Mouse (Mus musculus): ENCODE measurements around the gene Slc25a54. TPM values are rescaled to one million over a fixed set of nuclear protein-coding genes. Genes with fewer than 3 reads are reported as not detected.

The Slc25a54 gene
- total RNA-seq (2017), result not detected in 2 replicates

DNA sequence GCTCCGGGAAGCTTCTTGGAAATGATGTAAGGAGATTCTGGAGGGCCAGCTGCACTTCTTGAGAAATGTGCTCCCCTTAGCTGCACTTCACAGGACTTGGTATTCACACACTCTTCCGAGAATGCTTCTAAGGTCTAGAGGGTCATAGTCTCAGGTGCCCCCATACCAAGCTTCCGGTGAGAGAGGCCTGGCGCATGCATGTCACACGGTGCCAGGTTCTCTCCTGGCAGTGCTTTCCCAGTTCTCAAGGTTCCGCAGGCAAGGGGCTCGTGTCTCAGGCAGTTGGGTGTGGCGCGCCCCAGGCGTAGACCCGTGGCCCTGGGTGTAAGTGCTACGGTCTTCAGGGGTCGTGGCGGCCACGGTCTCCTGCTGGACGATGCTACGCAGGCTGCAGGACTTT, at the start of gene Slc25a54:
Slc25a54 (plus strand) TSS at position 301 of the 400 bp plus-strand sequence.
- no peak for ATAC-seq (replicated peaks in 1 of 2; ENCODE audit: insufficient read depth in 1 of 2, low FRiP score in 2 of 2, low TSS enrichment in 1 of 2, low read depth in 1 of 2, poor library complexity in 2 of 2, severe bottlenecking in 2 of 2)

DNA sequence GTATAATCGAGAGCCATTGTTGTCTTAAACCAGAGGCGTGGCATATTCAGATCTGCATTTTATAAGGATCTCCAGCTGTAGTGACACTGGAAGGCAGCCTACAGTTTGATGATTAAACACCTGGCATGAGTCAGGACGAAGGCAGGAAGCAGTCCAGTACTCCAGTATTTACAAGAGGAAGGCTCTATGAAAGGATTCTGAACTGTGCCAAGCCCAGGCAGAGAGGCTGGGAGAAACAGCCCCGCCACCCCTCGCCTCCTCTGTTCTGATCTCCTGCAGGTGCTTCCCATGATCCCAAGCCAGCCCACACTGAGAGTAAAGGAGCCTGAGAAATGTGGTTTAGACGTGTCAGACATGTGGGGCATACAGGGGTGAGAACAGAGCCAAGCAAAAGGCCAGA, 49.5 kb upstream of the Slc25a54 start:
- peak; percentile 6 to 19; a peak in 1 of 4 replicates for ATAC-seq (replicated peaks in 1 of 2; ENCODE audit: insufficient read depth in 1 of 2, low FRiP score in 2 of 2, low TSS enrichment in 1 of 2, low read depth in 1 of 2, poor library complexity in 2 of 2, severe bottlenecking in 2 of 2)

DNA sequence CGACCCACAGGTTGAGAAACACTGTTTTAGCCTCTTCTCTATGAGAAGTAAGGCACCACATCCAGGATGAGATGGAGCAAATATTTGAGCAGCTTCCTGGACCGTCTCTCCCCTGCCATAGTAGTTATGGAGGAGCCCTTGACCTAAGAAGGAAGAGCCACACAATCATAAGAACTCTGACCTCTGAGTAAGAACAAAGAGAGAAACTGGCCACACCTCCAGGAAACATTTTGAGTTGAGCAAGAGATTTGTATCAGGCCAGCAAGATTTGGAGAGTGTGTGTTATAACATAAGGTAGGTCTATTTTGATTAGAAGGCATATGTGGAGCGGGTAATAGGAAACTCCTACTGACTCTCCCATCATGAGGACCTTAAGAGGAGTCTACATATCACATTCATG, 48.6 kb upstream of the Slc25a54 start:
- ATAC-seq (replicated peaks in 1 of 2; ENCODE audit: insufficient read depth in 1 of 2, low FRiP score in 2 of 2, low TSS enrichment in 1 of 2, low read depth in 1 of 2, poor library complexity in 2 of 2, severe bottlenecking in 2 of 2), result no peak

DNA sequence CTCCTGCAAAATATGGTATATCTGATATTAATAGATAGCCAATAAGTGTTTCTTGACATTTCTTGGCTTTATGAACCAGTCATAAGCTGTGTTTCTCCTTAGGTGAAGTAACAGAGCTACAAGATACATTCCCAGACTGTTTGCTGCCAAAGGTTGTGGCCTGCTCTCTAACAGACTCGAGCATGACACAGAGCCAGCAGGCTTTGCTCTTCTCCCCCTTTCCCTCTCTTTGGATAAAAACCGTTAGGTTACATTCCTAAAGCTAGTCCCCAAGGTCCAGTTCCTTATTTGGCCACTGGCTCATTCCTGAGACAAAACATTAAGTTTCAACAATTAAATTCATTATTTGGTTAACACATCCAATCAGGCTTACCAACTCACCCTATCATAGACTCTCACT, 48.0 kb upstream of the Slc25a54 start:
- no peak for ATAC-seq (replicated peaks in 1 of 2; ENCODE audit: insufficient read depth in 1 of 2, low FRiP score in 2 of 2, low TSS enrichment in 1 of 2, low read depth in 1 of 2, poor library complexity in 2 of 2, severe bottlenecking in 2 of 2)

DNA sequence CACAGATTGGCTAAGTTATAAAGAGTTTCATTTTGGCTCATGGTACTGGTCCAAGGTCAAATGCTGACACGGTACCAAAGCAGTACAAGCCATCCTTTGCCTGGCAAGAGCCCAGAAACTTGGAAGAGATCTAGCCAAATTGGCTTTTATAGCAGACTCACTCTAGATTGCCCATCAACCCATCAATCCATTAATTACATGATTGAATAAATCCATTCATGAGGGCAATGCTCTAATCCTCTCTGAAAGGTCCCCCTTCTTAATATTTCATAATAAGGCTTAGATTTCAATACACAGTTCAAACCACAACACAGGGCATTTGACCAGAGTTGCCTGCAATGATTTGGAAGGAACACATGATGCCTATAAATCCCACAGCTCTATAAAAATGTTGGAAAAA, 45.9 kb upstream of the Slc25a54 start:
- no peak for ATAC-seq (replicated peaks in 1 of 2; ENCODE audit: insufficient read depth in 1 of 2, low FRiP score in 2 of 2, low TSS enrichment in 1 of 2, low read depth in 1 of 2, poor library complexity in 2 of 2, severe bottlenecking in 2 of 2)

DNA sequence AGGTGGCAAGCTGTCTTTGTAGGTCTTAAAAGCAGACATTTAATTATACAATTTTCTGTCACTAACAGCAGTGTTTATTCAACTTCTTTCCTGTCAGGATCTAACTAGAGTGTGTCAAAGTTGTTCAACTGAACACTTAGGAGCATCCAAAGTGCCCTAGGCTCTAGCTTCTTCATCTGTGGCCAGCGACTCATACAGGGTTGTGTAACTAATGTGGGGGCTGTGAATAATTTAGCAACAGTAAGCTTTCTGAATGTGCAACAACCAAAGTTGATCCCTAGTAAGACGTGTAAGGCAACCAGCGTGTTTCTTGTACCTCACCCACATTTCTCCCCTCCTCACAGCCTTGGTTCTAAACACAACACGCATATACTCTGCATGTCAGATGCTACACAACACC, 39.4 kb upstream of the Slc25a54 start:
- no peak for ATAC-seq (replicated peaks in 1 of 2; ENCODE audit: insufficient read depth in 1 of 2, low FRiP score in 2 of 2, low TSS enrichment in 1 of 2, low read depth in 1 of 2, poor library complexity in 2 of 2, severe bottlenecking in 2 of 2)

DNA sequence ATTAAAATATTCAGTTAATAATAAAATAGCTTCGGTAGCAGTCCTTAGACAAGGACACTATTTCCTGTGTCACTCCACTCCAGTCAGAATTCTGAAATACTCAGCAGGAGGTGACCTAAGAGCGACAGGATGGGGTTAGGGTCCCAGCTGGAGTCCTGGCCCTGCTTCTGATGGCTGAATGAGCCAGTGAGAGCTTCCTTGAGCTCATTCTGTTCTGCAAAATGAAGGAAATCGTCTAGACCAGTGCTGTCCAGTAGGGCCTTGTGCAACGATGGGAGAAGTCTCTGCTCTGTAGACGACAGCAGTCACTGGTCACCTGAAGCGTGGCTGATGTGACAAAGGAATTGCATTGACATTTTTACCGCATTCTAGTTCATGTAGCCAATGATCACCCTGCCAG, 36.9 kb upstream of the Slc25a54 start:
- ATAC-seq (replicated peaks in 1 of 2; ENCODE audit: insufficient read depth in 1 of 2, low FRiP score in 2 of 2, low TSS enrichment in 1 of 2, low read depth in 1 of 2, poor library complexity in 2 of 2, severe bottlenecking in 2 of 2), result no peak

DNA sequence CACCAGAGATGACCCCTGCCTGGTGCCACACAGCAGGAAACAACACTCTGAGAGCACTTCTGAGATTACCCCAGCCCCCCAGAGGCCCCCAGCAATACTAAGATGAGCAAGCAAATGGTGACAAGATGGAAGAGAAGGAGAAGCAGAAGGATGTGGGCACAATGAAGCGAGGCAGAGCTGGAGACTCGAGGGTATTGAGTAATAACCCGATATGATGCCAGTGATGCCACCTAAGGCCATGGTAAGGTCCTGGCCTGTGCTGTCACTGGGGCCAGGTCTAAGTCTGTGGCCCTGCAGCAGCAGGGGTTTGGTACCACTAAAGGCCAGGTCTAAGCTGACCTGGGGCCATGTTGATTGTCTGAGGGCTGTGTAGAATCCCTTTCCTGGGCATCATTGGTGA, 33.8 kb upstream of the Slc25a54 start:
- ATAC-seq (replicated peaks in 1 of 2; ENCODE audit: insufficient read depth in 1 of 2, low FRiP score in 2 of 2, low TSS enrichment in 1 of 2, low read depth in 1 of 2, poor library complexity in 2 of 2, severe bottlenecking in 2 of 2), result no peak

DNA sequence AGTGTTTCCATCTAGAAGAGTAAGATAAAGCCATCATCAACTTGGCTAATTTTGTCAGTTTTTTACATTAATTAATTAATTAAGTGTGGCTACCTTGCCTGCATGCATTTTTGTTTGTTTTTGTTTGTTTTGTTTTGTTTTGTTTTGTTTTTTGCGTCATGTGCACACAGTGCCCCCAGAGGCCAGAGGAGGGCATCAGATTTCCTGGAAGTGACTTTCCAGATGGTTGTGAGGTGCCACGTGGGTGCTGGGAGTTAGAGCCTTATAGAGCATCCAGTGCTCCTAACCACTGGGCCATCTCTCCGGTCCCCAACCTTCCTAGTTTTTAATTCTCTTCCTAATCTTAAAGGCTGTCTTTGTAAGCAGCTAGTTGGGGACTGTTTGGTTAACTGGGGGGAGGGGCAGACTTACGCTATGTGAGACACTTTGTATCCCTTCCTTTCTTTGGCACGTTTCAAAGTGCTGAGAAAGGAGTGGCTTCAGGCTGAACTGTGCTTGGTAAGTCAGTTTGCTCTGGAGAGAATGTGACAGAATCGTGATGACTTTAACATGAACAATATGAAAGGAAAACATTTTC, 32.5 kb upstream of the Slc25a54 start:
- ATAC-seq (replicated peaks in 1 of 2; ENCODE audit: insufficient read depth in 1 of 2, low FRiP score in 2 of 2, low TSS enrichment in 1 of 2, low read depth in 1 of 2, poor library complexity in 2 of 2, severe bottlenecking in 2 of 2), result no peak

DNA sequence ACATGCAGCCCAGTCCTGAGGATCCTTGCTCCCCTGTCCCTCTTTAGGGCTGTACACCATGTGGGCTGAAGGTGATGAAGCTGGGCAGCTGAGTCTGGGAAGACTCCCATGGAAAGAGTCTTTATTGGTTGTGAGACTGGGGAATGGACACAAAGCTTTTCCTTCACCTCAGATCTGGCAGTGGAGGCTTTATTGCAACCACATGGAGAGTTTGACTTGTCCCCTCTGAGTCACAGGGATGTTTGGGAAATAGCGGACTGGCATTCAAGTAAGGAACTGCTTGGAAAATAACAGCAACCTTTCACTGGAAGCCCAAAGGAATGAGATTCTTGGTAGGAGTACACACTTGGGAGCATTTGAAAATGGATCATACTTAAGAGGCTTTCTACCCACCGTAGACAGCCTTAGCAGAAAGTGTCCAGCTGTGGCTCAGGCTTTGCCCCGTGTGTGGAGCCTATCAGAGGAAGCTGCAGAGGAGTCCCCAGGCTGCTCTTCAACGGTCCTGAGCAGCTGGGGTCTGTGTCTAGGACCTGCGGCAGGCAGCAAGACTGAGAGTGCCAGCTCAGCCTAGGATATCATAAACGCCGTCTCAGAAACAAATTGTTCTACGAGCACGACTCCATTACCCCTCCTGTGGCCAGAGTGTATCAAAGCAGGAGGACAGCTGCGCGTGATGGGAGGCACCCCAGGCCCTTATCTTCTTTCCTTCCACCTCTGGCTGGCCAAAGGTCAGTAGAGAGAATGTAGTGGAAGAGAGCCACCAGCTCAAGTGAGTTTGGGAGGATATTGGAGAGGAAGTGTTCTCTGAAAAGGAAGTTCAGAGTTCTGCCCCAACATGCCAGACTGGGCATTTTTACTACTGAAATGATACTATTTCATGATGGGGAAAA, 29.0 kb upstream of the Slc25a54 start:
- ATAC-seq (replicated peaks in 1 of 2; ENCODE audit: insufficient read depth in 1 of 2, low FRiP score in 2 of 2, low TSS enrichment in 1 of 2, low read depth in 1 of 2, poor library complexity in 2 of 2, severe bottlenecking in 2 of 2), result peak; percentile 57 to 70

DNA sequence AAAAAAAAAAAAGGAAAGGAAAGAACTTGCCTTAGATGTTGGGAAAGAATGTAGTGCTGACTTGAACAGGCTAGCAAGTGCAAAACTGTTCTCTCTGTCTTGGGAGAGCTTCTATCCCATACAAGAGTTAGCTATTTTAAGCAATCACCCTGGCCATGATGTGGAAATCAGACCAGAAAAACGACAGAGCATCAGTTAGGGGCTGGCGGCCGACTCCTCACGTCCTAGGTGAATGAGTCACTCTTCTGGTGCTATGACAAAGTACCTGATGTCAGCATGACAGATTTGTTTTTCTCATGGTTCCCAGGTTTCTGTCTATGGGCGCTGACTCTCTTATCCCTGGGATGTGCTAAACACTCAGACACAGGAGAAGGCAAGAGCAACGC, 28.3 kb upstream of the Slc25a54 start:
- no peak; a peak in 1 of 4 replicates for ATAC-seq (replicated peaks in 1 of 2; ENCODE audit: insufficient read depth in 1 of 2, low FRiP score in 2 of 2, low TSS enrichment in 1 of 2, low read depth in 1 of 2, poor library complexity in 2 of 2, severe bottlenecking in 2 of 2)

DNA sequence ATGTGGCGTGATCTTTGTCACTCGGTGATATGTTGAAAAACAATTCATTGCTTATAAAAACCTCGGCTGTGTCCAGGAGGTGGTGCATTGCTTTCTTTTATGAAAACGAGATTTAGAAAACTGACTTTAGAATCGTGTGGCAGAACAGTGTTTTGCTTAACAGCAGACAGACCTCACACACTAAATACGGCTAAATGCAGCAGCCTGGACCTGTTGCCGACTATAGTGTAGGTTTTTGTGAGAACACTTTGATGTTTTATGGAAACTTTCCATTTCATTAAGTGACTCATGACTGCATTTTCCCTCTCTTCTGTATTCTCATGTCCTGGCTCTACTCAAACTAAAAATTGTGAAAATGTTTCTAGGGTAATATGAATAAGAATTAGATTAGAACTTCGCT, 20.4 kb upstream of the Slc25a54 start:
- no peak for ATAC-seq (replicated peaks in 1 of 2; ENCODE audit: insufficient read depth in 1 of 2, low FRiP score in 2 of 2, low TSS enrichment in 1 of 2, low read depth in 1 of 2, poor library complexity in 2 of 2, severe bottlenecking in 2 of 2)

DNA sequence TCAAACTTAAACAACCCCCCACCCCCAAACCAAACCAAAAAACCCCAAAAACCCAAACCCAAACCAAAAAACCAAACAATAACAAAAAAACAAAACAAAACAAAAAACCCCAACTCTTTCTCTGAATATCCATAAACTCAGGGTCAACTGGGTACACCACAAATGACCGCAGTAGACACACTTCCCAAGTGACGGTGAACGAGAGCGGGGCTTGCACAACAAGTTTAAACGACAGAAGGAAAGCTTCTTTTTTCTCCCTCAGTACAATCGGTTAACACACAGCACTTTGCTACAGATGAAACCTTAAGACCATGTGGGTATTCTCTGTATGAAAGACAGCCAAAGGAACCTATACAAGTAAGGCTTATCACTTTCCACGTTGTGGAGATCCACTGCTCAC, 17.9 kb upstream of the Slc25a54 start:
- no peak for ATAC-seq (replicated peaks in 1 of 2; ENCODE audit: insufficient read depth in 1 of 2, low FRiP score in 2 of 2, low TSS enrichment in 1 of 2, low read depth in 1 of 2, poor library complexity in 2 of 2, severe bottlenecking in 2 of 2)

DNA sequence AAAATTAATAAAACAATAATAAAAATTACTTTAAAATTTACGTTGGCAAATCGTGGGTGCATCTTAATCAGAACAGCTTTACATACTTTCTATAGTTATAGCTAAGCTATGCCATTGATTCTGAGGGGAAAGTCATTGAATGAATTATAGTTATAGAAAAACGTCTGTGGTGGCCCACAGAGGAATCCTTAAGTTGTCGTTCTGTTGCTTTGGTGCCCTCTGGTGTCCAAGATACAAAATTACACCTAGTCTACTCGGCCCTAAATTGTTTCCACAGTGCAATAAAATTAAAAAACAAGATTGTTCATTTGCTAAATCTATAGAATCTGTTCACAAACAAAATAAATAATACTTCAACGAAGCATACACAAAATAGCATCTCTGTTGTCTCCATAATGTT, 17.3 kb upstream of the Slc25a54 start:
- ATAC-seq (replicated peaks in 1 of 2; ENCODE audit: insufficient read depth in 1 of 2, low FRiP score in 2 of 2, low TSS enrichment in 1 of 2, low read depth in 1 of 2, poor library complexity in 2 of 2, severe bottlenecking in 2 of 2), result peak; percentile 53 to 77; a peak in 3 of 4 replicates

DNA sequence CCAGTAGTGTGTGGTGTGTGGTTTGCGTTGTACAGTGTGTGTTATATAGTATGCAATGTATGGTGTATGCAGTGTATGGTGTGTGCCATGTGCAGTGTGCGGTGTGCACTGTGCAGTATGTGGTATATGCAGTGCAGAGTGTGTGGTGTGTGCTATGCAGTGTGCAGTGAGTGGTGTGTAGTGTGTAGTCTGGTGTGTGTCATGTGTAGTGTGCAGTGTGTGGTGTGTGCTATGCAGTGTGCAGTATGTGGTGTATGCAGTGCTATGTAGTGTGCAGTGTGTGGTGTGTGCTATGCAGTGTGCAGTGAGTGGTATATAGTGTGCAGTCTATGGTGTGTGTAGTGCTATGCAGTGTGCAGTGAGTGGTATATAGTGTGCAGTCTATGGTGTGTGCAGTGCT, 4.1 kb downstream of the Slc25a54 start:
- no peak for ATAC-seq (replicated peaks in 1 of 2; ENCODE audit: insufficient read depth in 1 of 2, low FRiP score in 2 of 2, low TSS enrichment in 1 of 2, low read depth in 1 of 2, poor library complexity in 2 of 2, severe bottlenecking in 2 of 2)

DNA sequence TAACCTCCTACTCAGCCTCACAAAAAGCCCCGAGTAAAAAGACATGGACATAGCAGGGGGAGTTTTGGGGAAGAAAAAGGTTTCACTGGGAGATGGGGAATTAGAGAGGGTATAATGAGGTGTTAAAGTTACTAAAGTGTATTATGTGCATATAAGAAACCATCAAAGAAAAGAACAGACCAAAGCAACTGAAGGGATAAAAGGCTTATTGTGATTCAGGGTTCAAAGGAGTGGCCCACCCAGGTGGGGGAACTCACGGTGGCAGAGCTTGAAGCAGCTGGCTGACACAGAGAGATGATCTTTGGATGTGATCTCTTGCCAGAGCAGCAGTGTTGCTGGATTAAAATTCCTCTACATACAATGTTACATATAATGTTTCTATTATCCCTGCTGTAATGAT, 8.2 kb downstream of the Slc25a54 start:
- no peak for ATAC-seq (replicated peaks in 1 of 2; ENCODE audit: insufficient read depth in 1 of 2, low FRiP score in 2 of 2, low TSS enrichment in 1 of 2, low read depth in 1 of 2, poor library complexity in 2 of 2, severe bottlenecking in 2 of 2)

DNA sequence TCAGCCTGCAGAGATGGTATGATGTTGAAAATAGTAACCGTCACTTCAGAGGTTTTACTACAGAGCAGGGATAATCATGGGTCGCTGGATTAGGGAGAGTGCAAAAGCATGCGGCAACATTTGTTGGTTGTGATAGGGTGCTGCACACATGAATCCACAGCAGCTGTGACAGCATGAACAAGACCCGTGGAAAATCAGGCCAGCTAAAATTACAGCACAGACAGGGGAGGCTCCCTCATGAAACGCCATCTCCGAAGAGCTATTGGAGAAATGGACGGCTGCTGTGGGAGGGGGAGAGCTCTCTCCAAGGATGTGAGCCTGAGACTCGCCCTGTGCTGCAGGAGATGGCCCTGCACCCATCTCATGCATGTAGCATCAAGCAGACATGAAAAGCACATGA, 24.4 kb downstream of the Slc25a54 start:
- no peak for ATAC-seq (replicated peaks in 1 of 2; ENCODE audit: insufficient read depth in 1 of 2, low FRiP score in 2 of 2, low TSS enrichment in 1 of 2, low read depth in 1 of 2, poor library complexity in 2 of 2, severe bottlenecking in 2 of 2)

DNA sequence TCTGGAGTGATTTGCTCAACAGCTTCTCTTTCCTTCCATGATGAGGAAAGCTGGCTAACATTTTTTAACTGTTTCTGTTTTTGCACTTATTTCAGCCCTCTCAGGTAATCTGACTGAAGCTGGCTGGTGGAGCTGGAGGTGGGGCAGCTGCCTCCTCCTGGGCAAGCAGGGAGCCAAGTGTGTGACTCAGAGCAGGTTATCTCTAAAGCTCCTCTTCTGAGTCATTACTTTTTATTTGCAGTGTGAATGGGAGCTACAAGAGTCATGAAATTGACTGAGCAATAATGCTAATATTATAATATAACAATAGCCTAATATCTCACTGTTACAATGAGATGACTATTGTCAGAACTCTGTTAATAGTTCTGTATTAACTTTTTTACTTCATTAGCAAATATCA, 36.9 kb downstream of the Slc25a54 start:
- ATAC-seq (replicated peaks in 1 of 2; ENCODE audit: insufficient read depth in 1 of 2, low FRiP score in 2 of 2, low TSS enrichment in 1 of 2, low read depth in 1 of 2, poor library complexity in 2 of 2, severe bottlenecking in 2 of 2), result no peak

DNA sequence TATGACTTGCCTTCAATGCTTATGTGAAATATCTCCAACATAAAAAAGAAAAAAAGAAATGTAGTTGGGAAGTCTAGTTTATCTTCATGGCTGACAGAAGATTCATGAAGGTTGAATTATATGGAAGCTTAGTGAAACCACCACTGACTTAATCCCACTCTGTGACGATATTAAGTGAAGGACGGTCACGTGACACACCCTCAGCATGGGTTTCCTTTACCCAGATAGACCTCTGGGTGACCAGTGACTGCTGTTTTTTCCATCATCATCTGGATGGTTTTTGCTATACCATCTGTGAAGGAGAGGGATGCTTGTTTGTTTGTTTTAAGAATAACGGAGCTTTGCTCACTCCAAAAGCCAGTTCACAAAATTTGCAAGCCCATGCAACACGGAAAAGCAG, 39.3 kb downstream of the Slc25a54 start:
- no peak for ATAC-seq (replicated peaks in 1 of 2; ENCODE audit: insufficient read depth in 1 of 2, low FRiP score in 2 of 2, low TSS enrichment in 1 of 2, low read depth in 1 of 2, poor library complexity in 2 of 2, severe bottlenecking in 2 of 2)
